Mouse (Mus musculus): ENCODE data around the gene Hfm1. TPM values are rescaled to one million over a fixed set of nuclear protein-coding genes. Genes with fewer than 3 reads are reported as not detected.

The Hfm1 gene
- polyA plus RNA-seq, 1 experiment from 2014 or later: 6.8 TPM

GRCm38 (mm10) chr5:106830775-106831174, 95.3 kb downstream of the Hfm1 start:
- Histone ChIP-seq H3K27me3 (0 out of 2 replicates have a peak, but pooled peaks cover 3% of the 10 kb centered on the region), H3K4me3 (no peak overlapping the region), H3K9me3 (no peaks in the 10 kb centered on the region), H3K27ac (replicated peaks) (no peak overlapping the region), H3K9ac (no peak overlapping the region), H3K4me1 (replicated peaks) (peaks cover 10% of the 10 kb centered on the region), H3K4me2 (no peak overlapping the region), H3K36me3 (no peaks in the 10 kb centered on the region)
- 72% methylated on average over 4 of the region's 4 CpGs for WGBS
- no peak for ATAC-seq (ENCODE audit: low read depth)

- Histone ChIP-seq H3K4me1 (replicated peaks) (peaks cover 18% of the 10 kb centered on the region), H3K9ac (no peak overlapping the region), H3K27me3 (no peaks in the 10 kb centered on the region; the same call in 1 of the 2 replicates), H3K9me3 (no peaks in the 10 kb centered on the region), H3K36me3 (no peaks in the 10 kb centered on the region), H3K4me3 (no peak overlapping the region), H3K27ac (replicated peaks) (no peak overlapping the region), H3K4me2 (no peak overlapping the region)
- no peak for ATAC-seq (ENCODE audit: low read depth)
Observed at GRCm38 (mm10) chr5:106826740-106827139, 99.4 kb downstream of the Hfm1 start.

GRCm38 (mm10) chr5:106826044-106826443, 100.1 kb downstream of the Hfm1 start:
- Histone ChIP-seq H3K36me3 (no peaks in the 10 kb centered on the region), H3K27me3 (no peaks in the 10 kb centered on the region; the same call in 1 of the 2 replicates), H3K9me3 (no peaks in the 10 kb centered on the region), H3K27ac (replicated peaks) (peak overlapping the region; percentile 7), H3K4me2 (peak overlapping the region; percentile 75), H3K4me1 (replicated peaks) (peaks cover 18% of the 10 kb centered on the region), H3K9ac (no peak overlapping the region), H3K4me3 (no peak overlapping the region)
- WGBS: 46% methylated on average over 8 of the region's 8 CpGs
- no peak; the same call in 1 of the 2 replicates for ATAC-seq (ENCODE audit: low read depth)

GRCm38 (mm10) chr5:106825301-106825853, 100.7 kb downstream of the Hfm1 start:
- no peaks in the 10 kb centered on the region for H3K9me3 ChIP-seq
- peak overlapping the region; percentile 79 for H3K27ac ChIP-seq (replicated peaks)
- peak overlapping the region; percentile 75 for H3K4me2 ChIP-seq
- H3K27me3 ChIP-seq: no peaks in the 10 kb centered on the region; the same call in 1 of the 2 replicates
- H3K4me1 ChIP-seq (replicated peaks): peaks cover 18% of the 10 kb centered on the region
- peak overlapping the region; percentile 41 for H3K4me3 ChIP-seq
- peak overlapping the region; percentile 67 for H3K9ac ChIP-seq
- WGBS: 6% methylated on average over 19 of the region's 19 CpGs
- H3K36me3 ChIP-seq: no peaks in the 10 kb centered on the region
- peak; percentile 74 for ATAC-seq (ENCODE audit: low read depth)

- ATAC-seq (ENCODE audit: low read depth): no peak
- Histone ChIP-seq H3K36me3 (no peaks in the 10 kb centered on the region), H3K9ac (no peak overlapping the region), H3K4me3 (no peak overlapping the region), H3K27ac (replicated peaks) (peak overlapping the region; percentile 79), H3K27me3 (no peaks in the 10 kb centered on the region; the same call in 1 of the 2 replicates), H3K9me3 (no peaks in the 10 kb centered on the region), H3K4me2 (peak overlapping the region; percentile 75), H3K4me1 (replicated peaks) (peaks cover 18% of the 10 kb centered on the region)
- 61% methylated on average over 5 of the region's 5 CpGs for WGBS
Observed at GRCm38 (mm10) chr5:106824716-106825115, 101.4 kb downstream of the Hfm1 start.

GRCm38 (mm10) chr5:106819630-106820029, 106.5 kb downstream of the Hfm1 start:
- no peaks in the 10 kb centered on the region for H3K9me3 ChIP-seq
- H3K36me3 ChIP-seq: no peaks in the 10 kb centered on the region
- H3K4me2 ChIP-seq: no peak overlapping the region
- no peak overlapping the region for H3K4me3 ChIP-seq
- 0 out of 2 replicates have a peak overlapping the region, but pooled peaks have one; percentile 1 for H3K27ac ChIP-seq (replicated peaks)
- H3K9ac ChIP-seq: no peak overlapping the region
- WGBS: 85% methylated on average over 8 of the region's 8 CpGs
- ATAC-seq (ENCODE audit: low read depth): no peak
- peaks cover 12% of the 10 kb centered on the region for H3K4me1 ChIP-seq (replicated peaks)
- H3K27me3 ChIP-seq: peaks cover 13% of the 10 kb centered on the region

GRCm38 (mm10) chr5:106815923-106816654, 110.0 kb downstream of the Hfm1 start:
- Histone ChIP-seq H3K27ac (replicated peaks) (no peak overlapping the region), H3K27me3 (peaks cover 35% of the 10 kb centered on the region), H3K9me3 (no peaks in the 10 kb centered on the region), H3K4me2 (peak overlapping the region; percentile 43), H3K4me1 (replicated peaks) (peaks cover 10% of the 10 kb centered on the region), H3K36me3 (no peaks in the 10 kb centered on the region), H3K9ac (no peak overlapping the region), H3K4me3 (peak overlapping the region; percentile 12; the same call in 1 of the 2 replicates)
- no peak for ATAC-seq (ENCODE audit: low read depth)
- WGBS: 51% methylated on average over 15 of the region's 15 CpGs

GRCm38 (mm10) chr5:106814611-106815010, 111.5 kb downstream of the Hfm1 start:
- peaks cover 10% of the 10 kb centered on the region for H3K4me1 ChIP-seq (replicated peaks)
- H3K27ac ChIP-seq (replicated peaks): no peak overlapping the region
- no peaks in the 10 kb centered on the region for H3K36me3 ChIP-seq
- ATAC-seq (ENCODE audit: low read depth): no peak
- no peak overlapping the region for H3K4me2 ChIP-seq
- peaks cover 35% of the 10 kb centered on the region for H3K27me3 ChIP-seq
- H3K9me3 ChIP-seq: no peaks in the 10 kb centered on the region
- no peak overlapping the region for H3K9ac ChIP-seq
- WGBS: 73% methylated on average over 6 of the region's 6 CpGs
- no peak overlapping the region for H3K4me3 ChIP-seq

GRCm38 (mm10) chr5:106803094-106803493, 123.0 kb downstream of the Hfm1 start:
- H3K27ac ChIP-seq (replicated peaks): no peak overlapping the region
- peak; percentile 58; the same call in 1 of the 2 replicates for ATAC-seq (ENCODE audit: low read depth)
- H3K9me3 ChIP-seq: no peaks in the 10 kb centered on the region
- peaks cover 7% of the 10 kb centered on the region; the same call in 1 of the 2 replicates for H3K27me3 ChIP-seq
- H3K4me1 ChIP-seq (replicated peaks): peaks cover 12% of the 10 kb centered on the region
- no peak overlapping the region for H3K9ac ChIP-seq
- 2% methylated on average over 12 of the region's 12 CpGs for WGBS
- no peaks in the 10 kb centered on the region for H3K36me3 ChIP-seq
- no peak overlapping the region for H3K4me2 ChIP-seq
- H3K4me3 ChIP-seq: no peak overlapping the region

GRCm38 (mm10) chr5:106801886-106802798, 124.0 kb downstream of the Hfm1 start:
- peak overlapping the region; percentile 30 for H3K4me3 ChIP-seq
- 6% methylated on average over 32 of the region's 32 CpGs for WGBS
- ATAC-seq (ENCODE audit: low read depth): peak; percentile 69
- peaks cover 7% of the 10 kb centered on the region; the same call in 1 of the 2 replicates for H3K27me3 ChIP-seq
- H3K27ac ChIP-seq (replicated peaks): no peak overlapping the region
- no peaks in the 10 kb centered on the region for H3K9me3 ChIP-seq
- peak overlapping the region; percentile 57 for H3K9ac ChIP-seq
- no peaks in the 10 kb centered on the region for H3K36me3 ChIP-seq
- peaks cover 12% of the 10 kb centered on the region for H3K4me1 ChIP-seq (replicated peaks)
- peak overlapping the region; percentile 56 for H3K4me2 ChIP-seq

- peaks cover 12% of the 10 kb centered on the region for H3K4me1 ChIP-seq (replicated peaks)
- H3K9me3 ChIP-seq: no peaks in the 10 kb centered on the region
- no peak overlapping the region for H3K4me2 ChIP-seq
- 0 out of 2 replicates have a peak, but pooled peaks have one; percentile 30 for ATAC-seq (ENCODE audit: low read depth)
- no peak overlapping the region for H3K4me3 ChIP-seq
- no peak overlapping the region for H3K27ac ChIP-seq (replicated peaks)
- no peak overlapping the region for H3K9ac ChIP-seq
- H3K27me3 ChIP-seq: peaks cover 7% of the 10 kb centered on the region; the same call in 1 of the 2 replicates
- WGBS: 23% methylated on average over 9 of the region's 9 CpGs
- no peaks in the 10 kb centered on the region for H3K36me3 ChIP-seq
Observed at GRCm38 (mm10) chr5:106801215-106801863, 124.8 kb downstream of the Hfm1 start.
